Mouse (Mus musculus) kidney, adult 2 months (tissue): ENCODE data around the gene Endog. TPM values are rescaled to one million over a fixed set of nuclear protein-coding genes. Genes with fewer than 3 reads are reported as not detected.

Source experiments
- DNase-seq: peaks from one replicate; pipeline ENCODE4 v3.0.0; 2021
- H3K27ac ChIP-seq: fragments of 200-500 bp; 2 replicates; pipeline ENCODE4 v1.5.1; 2012; ENCODE audit warnings: low read depth, low read length, control low read depth, inconsistent platforms; ENCODE audit not compliant: insufficient read depth
- H3K27me3 ChIP-seq: fragments of 200-500 bp; replicated peaks from 2 replicates; pipeline ENCODE4 v1.6.1; 2012; ENCODE audit warnings: mild to moderate bottlenecking, moderate library complexity, low read length, inconsistent platforms; ENCODE audit not compliant: control insufficient read depth, insufficient read depth
- H3K36me3 ChIP-seq: fragments of 200-500 bp; 2 replicates; pipeline ENCODE4 v1.6.1; 2012; ENCODE audit warnings: mild to moderate bottlenecking, moderate library complexity, low read length, inconsistent platforms; ENCODE audit not compliant: control insufficient read depth, insufficient read depth
- H3K4me1 ChIP-seq: fragments of 200-500 bp; 2 replicates; pipeline ENCODE4 v1.6.1; 2011; ENCODE audit warnings: low read length; ENCODE audit not compliant: control insufficient read depth, insufficient read depth
- H3K4me3 ChIP-seq: fragments of 200-500 bp; 2 replicates; pipeline ENCODE4 v1.5.1; 2011; ENCODE audit warnings: mild to moderate bottlenecking, low read depth, low read length, control low read depth; ENCODE audit not compliant: insufficient read depth
- CTCF ChIP-seq: fragments of 200-500 bp; conservative IDR thresholded peaks from 2 replicates; pipeline ENCODE4 v1.5.1; 2011; ENCODE audit warnings: low read depth, mild to moderate bottlenecking, control low read depth, low read length, moderate library complexity, mixed read lengths; ENCODE audit not compliant: insufficient read depth, insufficient read length
- POLR2A ChIP-seq: fragments of 200-500 bp; IDR thresholded peaks from one replicate; pipeline ENCODE4 v1.6.1; 2011; ENCODE audit warnings: low read depth, low read length, control low read depth
- WGBS: fragments of 180-500 bp; shearing (Covaris S2); methylation state at CpG from one replicate; pipeline ENCODE4 v1.1.7; 2018; 5-methylcytosine and 5-hydroxymethylcytosine counted together
- polyA plus RNA-seq: library from polyadenylated mRNA; depleted of rRNA; stranded (reverse); fragments of >200 nt; gene quantifications from 2 replicates; pipeline ENCODE4 v1.2.3, GENCODE M21; 2012

Gene Endog
- polyA plus RNA-seq, 1 experiment, result 78.0 TPM

- TF ChIP-seq POLR2A (no peak), CTCF (no peak)
- Histone ChIP-seq H3K4me1 (peaks cover 21% of the 10 kb centered on the region; the same call in 1 of the 2 replicates), H3K4me3 (no peak overlapping the region), H3K27ac (peak overlapping the region; percentile 70), H3K27me3 (no peaks in the 10 kb centered on the region), H3K36me3 (no peaks in the 10 kb centered on the region)
- WGBS, result 33% methylated on average over 5 of the region's 5 CpGs
- peak; percentile 75 for DNase-seq
Measured at GRCm38 (mm10) chr2:30200388-30200925, 29.2 kb downstream of the Endog start.

GRCm38 (mm10) chr2:30203439-30203838 lies 32.1 kb downstream of the Endog start:
- 47% methylated on average over 7 of the region's 7 CpGs for WGBS
- peaks cover 21% of the 10 kb centered on the region for H3K4me1 ChIP-seq
- DNase-seq, result peak; percentile 80
- H3K4me3 ChIP-seq, result no peak overlapping the region
- no peaks in the 10 kb centered on the region for H3K36me3 ChIP-seq
- H3K27ac ChIP-seq, result no peak overlapping the region
- H3K27me3 ChIP-seq, result no peaks in the 10 kb centered on the region
- TF ChIP-seq POLR2A (no peak), CTCF (peak; percentile 60)

GRCm38 (mm10) chr2:30205255-30205628 lies 33.9 kb downstream of the Endog start:
- under 1% methylated on average over 13 of the region's 13 CpGs for WGBS
- TF ChIP-seq CTCF (no peak), POLR2A (no peak)
- DNase-seq, result peak; percentile 73
- Histone ChIP-seq H3K27me3 (no peaks in the 10 kb centered on the region), H3K4me1 (peaks cover 16% of the 10 kb centered on the region), H3K27ac (peak overlapping the region; percentile 77), H3K4me3 (peak overlapping the region; percentile 69), H3K36me3 (no peaks in the 10 kb centered on the region)

- H3K4me1 ChIP-seq, result peaks cover 11% of the 10 kb centered on the region
- peak within 1 kb of the TSS; percentile 77 for H3K27ac ChIP-seq
- under 1% methylated on average over 44 of the region's 44 CpGs for WGBS
- peak; percentile 33 for TF ChIP-seq POLR2A
- no peak for TF ChIP-seq CTCF
- no peaks in the 10 kb centered on the region for H3K27me3 ChIP-seq
- H3K4me3 ChIP-seq, result peak within 1 kb of the TSS; percentile 69
- DNase-seq, result peak; percentile 97
- H3K36me3 ChIP-seq, result no peaks in the 10 kb centered on the region
Measured at GRCm38 (mm10) chr2:30205629-30206357, 34.5 kb downstream of the Endog start, which contains the start of gene Kyat1. Gene Kyat1, minus strand, starts transcription at chr2:30205847.

- Histone ChIP-seq H3K27me3 (no peaks in the 10 kb centered on the region), H3K36me3 (no peaks in the 10 kb centered on the region), H3K4me1 (peaks cover 11% of the 10 kb centered on the region), H3K27ac (no peak overlapping the region), H3K4me3 (no peak overlapping the region)
- WGBS, result 80% methylated on average over 4 of the region's 4 CpGs
- no peak for DNase-seq
- TF ChIP-seq POLR2A (no peak), CTCF (no peak)
Measured at GRCm38 (mm10) chr2:30207401-30207800, 36.1 kb downstream of the Endog start.

- WGBS, result 83% methylated on average over 5 of the region's 5 CpGs
- Histone ChIP-seq H3K4me1 (peaks cover 11% of the 10 kb centered on the region), H3K27ac (no peak overlapping the region), H3K4me3 (no peak overlapping the region), H3K36me3 (no peaks in the 10 kb centered on the region), H3K27me3 (no peaks in the 10 kb centered on the region)
- TF ChIP-seq POLR2A (no peak), CTCF (no peak)
- no peak for DNase-seq
Measured at GRCm38 (mm10) chr2:30207886-30208285, 36.6 kb downstream of the Endog start.

- no peak for DNase-seq
- TF ChIP-seq CTCF, result no peak
- no peak for TF ChIP-seq POLR2A
- Histone ChIP-seq H3K36me3 (no peaks in the 10 kb centered on the region), H3K4me1 (peaks cover 4% of the 10 kb centered on the region), H3K27me3 (no peaks in the 10 kb centered on the region), H3K4me3 (no peak overlapping the region), H3K27ac (no peak overlapping the region)
- 85% methylated on average over 6 of the region's 6 CpGs for WGBS
Measured at GRCm38 (mm10) chr2:30211408-30212168, 40.3 kb downstream of the Endog start.
